Mouse (Mus musculus) kidney, postnatal 0 days (tissue): ENCODE measurements at regions not wholly inside any gene's neighbourhood (a gene's known extent, or its start where the extent isn't known, plus 50 kb on each side); places are given as distances from the start of the nearest gene placed in this dataset.
A peak's percentile ranks its signal among the peaks of the same experiment; 100 is the strongest.

Source experiments
- ATAC-seq: fragments of 200-750 bp; cut with Nextera tagmentation; replicated peaks from 2 replicates; pipeline ENCODE4 v1.8.0; 2017; ENCODE audit warnings: low read depth, moderate number of reproducible peaks, moderate TSS enrichment, moderate library complexity; ENCODE audit not compliant: low FRiP score
- DNase-seq: peaks from one replicate; pipeline ENCODE4 v3.0.0-alpha.2; 2016; ENCODE audit warnings: low spot score
- H3K27ac ChIP-seq: fragments of 300-500 bp; sonication (generic); 2 replicates; pipeline ENCODE4 v1.5.1; 2014; ENCODE audit warnings: mild to moderate bottlenecking
- H3K27me3 ChIP-seq: fragments of 300-500 bp; sonication (generic); 2 replicates; pipeline ENCODE4 v1.6.1; 2014; ENCODE audit warnings: low read length, mixed read lengths; ENCODE audit not compliant: insufficient read depth
- H3K36me3 ChIP-seq: fragments of 300-500 bp; sonication (generic); 2 replicates; pipeline ENCODE4 v1.6.1; 2014; ENCODE audit warnings: low read length, mixed read lengths; ENCODE audit not compliant: insufficient read depth
- H3K4me1 ChIP-seq: fragments of 300-500 bp; sonication (generic); replicated peaks from 2 replicates; pipeline ENCODE4 v1.6.1; 2014; ENCODE audit warnings: antibody characterized with exemption, low read length, mixed read lengths; ENCODE audit not compliant: insufficient read depth
- H3K4me2 ChIP-seq: fragments of 300-500 bp; sonication (generic); 2 replicates; pipeline ENCODE4 v1.6.1; 2014; ENCODE audit warnings: mild to moderate bottlenecking, low read length, moderate library complexity, mixed read lengths
- H3K4me3 ChIP-seq: fragments of 300-500 bp; sonication (generic); replicated peaks from 2 replicates; pipeline ENCODE4 v1.5.1; 2014; ENCODE audit warnings: low read depth, low read length
- H3K9ac ChIP-seq: fragments of 300-500 bp; sonication (generic); 2 replicates; pipeline ENCODE4 v1.6.1; 2014; ENCODE audit warnings: low read depth, low read length
- H3K9me3 ChIP-seq: fragments of 300-500 bp; sonication (generic); replicated peaks from 2 replicates; pipeline ENCODE4 v1.6.1; 2016; ENCODE audit warnings: low read length, inconsistent platforms, mixed read lengths
- CTCF ChIP-seq: IDR thresholded peaks from 2 replicates; pipeline ENCODE4 v1.5.1; 2016; ENCODE audit warnings: antibody characterized with exemption, low read depth, mild to moderate bottlenecking, moderate library complexity
- WGBS: fragments of 180-500 bp; shearing (Covaris S2); extraction: QIAGEN DNeasy Blood & Tissue Kit; methylation state at CpG from one replicate; pipeline ENCODE4 v1.1.7; 2014; 5-methylcytosine and 5-hydroxymethylcytosine counted together

- no peaks in the 10 kb centered on the region for H3K27me3 ChIP-seq
- H3K27ac ChIP-seq, result no peak overlapping the region
- H3K4me3 ChIP-seq, result no peak overlapping the region
- ATAC-seq (no peak), DNase-seq (no peak)
- H3K9me3 ChIP-seq, result no peaks in the 10 kb centered on the region
- no peak overlapping the region for H3K4me2 ChIP-seq
- no peak overlapping the region for H3K9ac ChIP-seq
- no peaks in the 10 kb centered on the region for H3K36me3 ChIP-seq
- TF ChIP-seq CTCF, result no peak
- WGBS, result 86% methylated on average over 3 of the region's 3 CpGs
- H3K4me1 ChIP-seq, result no peaks in the 10 kb centered on the region
Measured at GRCm38 (mm10) chr10:102889709-102890108, 140.3 kb downstream of the Alx1 start.

- Histone ChIP-seq H3K27me3 (no peaks in the 10 kb centered on the region), H3K4me3 (no peak overlapping the region), H3K4me2 (no peak overlapping the region), H3K36me3 (no peaks in the 10 kb centered on the region), H3K27ac (no peak overlapping the region), H3K9ac (no peak overlapping the region), H3K9me3 (no peaks in the 10 kb centered on the region), H3K4me1 (no peaks in the 10 kb centered on the region)
- 50% methylated on average over 6 of the region's 6 CpGs for WGBS
- TF ChIP-seq CTCF, result no peak
- no peak for ATAC-seq
- DNase-seq, result no peak
Measured at GRCm38 (mm10) chr10:102881824-102882438, 148.1 kb downstream of the Alx1 start.

- WGBS, result 31% methylated on average over 11 of the region's 11 CpGs
- peak; percentile 76 for TF ChIP-seq CTCF
- no peaks in the 10 kb centered on the region for H3K36me3 ChIP-seq
- no peaks in the 10 kb centered on the region for H3K27me3 ChIP-seq
- no peak overlapping the region for H3K27ac ChIP-seq
- no peaks in the 10 kb centered on the region for H3K9me3 ChIP-seq
- H3K4me2 ChIP-seq, result peak overlapping the region; percentile 19; the same call in 1 of the 2 replicates
- no peaks in the 10 kb centered on the region for H3K4me1 ChIP-seq
- ATAC-seq (no peak; the same call in 1 of the 2 replicates), DNase-seq (peak; percentile 72)
- no peak overlapping the region for H3K9ac ChIP-seq
- H3K4me3 ChIP-seq, result no peak overlapping the region
Measured at GRCm38 (mm10) chr10:102878010-102878409, 152.0 kb downstream of the Alx1 start.

- WGBS, result 80% methylated on average over 3 of the region's 3 CpGs
- Histone ChIP-seq H3K9me3 (no peaks in the 10 kb centered on the region), H3K36me3 (no peaks in the 10 kb centered on the region), H3K9ac (no peak overlapping the region), H3K27ac (no peak overlapping the region), H3K4me2 (no peak overlapping the region), H3K4me3 (no peak overlapping the region), H3K27me3 (no peaks in the 10 kb centered on the region), H3K4me1 (no peaks in the 10 kb centered on the region)
- TF ChIP-seq CTCF, result no peak
- no peak for DNase-seq
- ATAC-seq, result no peak
Measured at GRCm38 (mm10) chr10:102876946-102877345, 153.1 kb downstream of the Alx1 start.

- Histone ChIP-seq H3K4me3 (no peak overlapping the region), H3K36me3 (no peaks in the 10 kb centered on the region), H3K9me3 (no peaks in the 10 kb centered on the region), H3K4me1 (no peaks in the 10 kb centered on the region), H3K9ac (no peak overlapping the region), H3K27me3 (no peaks in the 10 kb centered on the region), H3K27ac (no peak overlapping the region), H3K4me2 (no peak overlapping the region)
- ATAC-seq (no peak; the same call in 1 of the 2 replicates), DNase-seq (peak; percentile 70)
- peak; percentile 77 for TF ChIP-seq CTCF
- WGBS, result 32% methylated on average over 4 of the region's 4 CpGs
Measured at GRCm38 (mm10) chr10:102866920-102867319, 163.1 kb downstream of the Alx1 start.

GRCm38 (mm10) chr10:102836567-102837224, 193.3 kb downstream of the Alx1 start:
- ATAC-seq, result no peak
- H3K27ac ChIP-seq, result no peak overlapping the region
- no peaks in the 10 kb centered on the region for H3K4me1 ChIP-seq
- H3K9ac ChIP-seq, result no peak overlapping the region
- no peaks in the 10 kb centered on the region for H3K9me3 ChIP-seq
- WGBS, result 50% methylated on average over 4 of the region's 4 CpGs
- DNase-seq, result peak; percentile 68
- H3K27me3 ChIP-seq, result no peaks in the 10 kb centered on the region
- H3K4me2 ChIP-seq, result no peak overlapping the region
- TF ChIP-seq CTCF, result peak; percentile 74
- no peaks in the 10 kb centered on the region for H3K36me3 ChIP-seq
- H3K4me3 ChIP-seq, result no peak overlapping the region
